Mouse (Mus musculus): ENCODE data around the gene Ablim2.

GRCm38 (mm10) chr5:35817266-35817665 is 59.6 kb downstream of the Ablim2 start:
- TF ChIP-seq CTCF (IDR thresholded peaks at IDR 0.05; ENCODE audit: insufficient read depth, low read depth, low read length) (no peak), POLR2A (IDR thresholded peaks at IDR 0.05; ENCODE audit: insufficient read depth, low read depth, low read length) (no peak)
